Mouse (Mus musculus): ENCODE data around the gene Slc22a18. TPM values are rescaled to one million over a fixed set of nuclear protein-coding genes. Genes with fewer than 3 reads are reported as not detected.

Gene Slc22a18
- polyA plus RNA-seq, 1 experiment from 2014 or later, result 1.6 TPM

- no peaks in the 10 kb centered on the region for H3K27me3 ChIP-seq
- ATAC-seq (ENCODE audit: insufficient number of reproducible peaks, insufficient read depth, low FRiP score, low TSS enrichment), result no peak
- no peak overlapping the region for H3K27ac ChIP-seq
- H3K36me3 ChIP-seq, result peaks cover 9% of the 10 kb centered on the region
- H3K9me3 ChIP-seq, result no peaks in the 10 kb centered on the region
- peaks cover 34% of the 10 kb centered on the region for H3K4me1 ChIP-seq
- no peak overlapping the region for H3K9ac ChIP-seq
- no peak overlapping the region for H3K4me3 ChIP-seq
- no peak overlapping the region for H3K4me2 ChIP-seq (replicated peaks)
- 89% methylated on average over 2 of the region's 2 CpGs for WGBS
Observed at GRCm38 (mm10) chr7:143544368-143544767, 70.8 kb downstream of the Slc22a18 start.

DNA sequence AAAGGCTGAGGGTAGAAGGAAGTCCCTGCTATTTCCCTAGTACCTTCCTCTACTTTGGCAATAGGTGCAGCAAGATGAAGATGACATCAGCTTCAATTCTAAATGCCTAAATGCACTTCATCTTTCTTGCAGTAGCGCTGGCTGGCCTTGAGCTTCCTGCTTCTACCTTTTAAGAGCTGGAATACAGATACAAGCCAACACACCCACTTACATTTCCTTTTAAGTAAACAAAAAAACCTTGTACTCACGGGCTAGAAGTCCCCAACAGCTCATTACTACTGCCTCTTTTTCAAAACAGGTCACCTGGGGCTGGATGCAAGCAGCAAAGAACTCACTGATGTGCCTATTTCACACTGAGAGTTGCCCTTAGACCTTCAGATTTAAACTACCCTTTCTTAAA, 73.0 kb downstream of the Slc22a18 start:
- no peaks in the 10 kb centered on the region for H3K27me3 ChIP-seq
- no peak for ATAC-seq (ENCODE audit: insufficient number of reproducible peaks, insufficient read depth, low FRiP score, low TSS enrichment)
- WGBS, result 66% methylated on average over 2 of the region's 2 CpGs
- no peak overlapping the region for H3K27ac ChIP-seq
- no peaks in the 10 kb centered on the region for H3K36me3 ChIP-seq
- H3K4me1 ChIP-seq, result peaks cover 40% of the 10 kb centered on the region
- H3K4me3 ChIP-seq, result no peak overlapping the region
- no peaks in the 10 kb centered on the region for H3K9me3 ChIP-seq
- H3K4me2 ChIP-seq (replicated peaks), result no peak overlapping the region
- no peak overlapping the region for H3K9ac ChIP-seq

- Histone ChIP-seq H3K9me3 (no peaks in the 10 kb centered on the region), H3K9ac (peak overlapping the region; percentile 80), H3K36me3 (no peaks in the 10 kb centered on the region), H3K27me3 (no peaks in the 10 kb centered on the region), H3K4me1 (peaks cover 35% of the 10 kb centered on the region), H3K27ac (peak overlapping the region; percentile 87), H3K4me2 (replicated peaks) (peak overlapping the region; percentile 81), H3K4me3 (peak overlapping the region; percentile 90)
- peak; percentile 76 for ATAC-seq (ENCODE audit: insufficient number of reproducible peaks, insufficient read depth, low FRiP score, low TSS enrichment)
- under 1% methylated on average over 42 of the region's 63 CpGs for WGBS
Observed at GRCm38 (mm10) chr7:143548231-143548961, 74.9 kb downstream of the Slc22a18 start.

Other genes starting within 250 kb of the Slc22a18 start
- 1,667 and 1,675 TPM in 2 replicates for gene Cdkn1c, start 12.7 kb upstream of the Slc22a18 start, polyA plus RNA-seq (2016; fragmentation: Nextera tagmentation; extraction: Ambion mirVana)
- gene Phlda2, start 29.4 kb downstream of the Slc22a18 start, polyA plus RNA-seq (2016; fragmentation: Nextera tagmentation; extraction: Ambion mirVana), result 7.3 and 9.1 TPM in 2 replicates
- 310 and 322 TPM in 2 replicates for gene Nap1l4, start 75.4 kb downstream of the Slc22a18 start, polyA plus RNA-seq (2016; fragmentation: Nextera tagmentation; extraction: Ambion mirVana)
- 57.1 and 57.3 TPM in 2 replicates for gene Cars, start 126.4 kb downstream of the Slc22a18 start, polyA plus RNA-seq (2016; fragmentation: Nextera tagmentation; extraction: Ambion mirVana)
- 0.35 and 0.45 TPM in 2 replicates for gene Tnfrsf26, start 155.0 kb downstream of the Slc22a18 start, polyA plus RNA-seq (2016; fragmentation: Nextera tagmentation; extraction: Ambion mirVana)
- 11.5 and 13.6 TPM in 2 replicates for gene Tnfrsf22, start 175.9 kb downstream of the Slc22a18 start, polyA plus RNA-seq (2016; fragmentation: Nextera tagmentation; extraction: Ambion mirVana)
- gene Tnfrsf23, start 212.1 kb downstream of the Slc22a18 start, polyA plus RNA-seq (2016; fragmentation: Nextera tagmentation; extraction: Ambion mirVana), result 0.47 and 1.1 TPM in 2 replicates